Mouse (Mus musculus) forebrain, postnatal 0 days (tissue): ENCODE measurements around the gene Cdkn2aip. TPM values are rescaled to one million over a fixed set of nuclear protein-coding genes. Genes with fewer than 3 reads are reported as not detected.

Experiments used
- ATAC-seq: fragments of 200-750 bp; cut with Nextera tagmentation; 2 replicates; pipeline ENCODE4 v1.8.0; 2017; ENCODE audit warnings: mild to moderate bottlenecking, moderate library complexity
- DNase-seq: peaks from one replicate; pipeline ENCODE4 v3.0.0-alpha.2; 2015
- H3K27ac ChIP-seq: fragments of 300-500 bp; sonication (generic); 2 replicates; pipeline ENCODE4 v1.5.1; 2014; ENCODE audit warnings: low read depth, mild to moderate bottlenecking, antibody characterized with exemption, low read length, moderate library complexity, mixed read lengths
- H3K27me3 ChIP-seq: fragments of 300-500 bp; sonication (generic); 2 replicates; pipeline ENCODE4 v1.6.1; 2014; ENCODE audit warnings: mild to moderate bottlenecking, low read length, mixed read lengths; ENCODE audit not compliant: insufficient read depth
- H3K36me3 ChIP-seq: fragments of 300-500 bp; sonication (generic); 2 replicates; pipeline ENCODE4 v1.6.1; 2014; ENCODE audit warnings: mild to moderate bottlenecking, moderate library complexity; ENCODE audit not compliant: insufficient read depth
- H3K4me1 ChIP-seq: fragments of 300-500 bp; sonication (generic); 2 replicates; pipeline ENCODE4 v1.6.1; 2014; ENCODE audit warnings: antibody characterized with exemption; ENCODE audit not compliant: insufficient read depth
- H3K4me2 ChIP-seq: fragments of 300-500 bp; sonication (generic); 2 replicates; pipeline ENCODE4 v1.6.1; 2014; ENCODE audit warnings: low read depth, mild to moderate bottlenecking, moderate library complexity
- H3K4me3 ChIP-seq: fragments of 300-500 bp; sonication (generic); 2 replicates; pipeline ENCODE4 v1.5.1; 2014; ENCODE audit warnings: low read depth, low read length, mixed read lengths
- H3K9ac ChIP-seq: fragments of 300-500 bp; sonication (generic); 2 replicates; pipeline ENCODE4 v1.6.1; 2014; ENCODE audit warnings: mild to moderate bottlenecking
- H3K9me3 ChIP-seq: fragments of 300-500 bp; sonication (generic); 2 replicates; pipeline ENCODE4 v1.6.1; 2016; ENCODE audit warnings: low read length
- CTCF ChIP-seq: sonication (generic); IDR thresholded peaks from 2 replicates; pipeline ENCODE4 v1.5.1; 2016; ENCODE audit warnings: antibody characterized with exemption, control low read depth, low read depth
- WGBS: fragments of 180-500 bp; shearing (Covaris S2); extraction: QIAGEN DNeasy Blood & Tissue Kit; methylation state at CpG from one replicate; pipeline ENCODE4 v1.1.7; 2014; 5-methylcytosine and 5-hydroxymethylcytosine counted together
- polyA plus RNA-seq: library from polyadenylated mRNA; unstranded; fragments of >200 nt; fragmentation: Nextera tagmentation; extraction: Ambion mirVana; gene quantifications from 2 replicates; pipeline ENCODE4 v1.2.1, GENCODE M21; 2015
- total RNA-seq: library from RNA; depleted of rRNA; stranded (reverse); fragments of >200 nt; gene quantifications from 2 replicates; pipeline ENCODE4 v1.2.3, GENCODE M21; 2014; rRNA removed

Gene Cdkn2aip
- total and polyA plus RNA-seq, 2 experiments from 2014 or later, result 24.0 to 31.1 TPM

DNA sequence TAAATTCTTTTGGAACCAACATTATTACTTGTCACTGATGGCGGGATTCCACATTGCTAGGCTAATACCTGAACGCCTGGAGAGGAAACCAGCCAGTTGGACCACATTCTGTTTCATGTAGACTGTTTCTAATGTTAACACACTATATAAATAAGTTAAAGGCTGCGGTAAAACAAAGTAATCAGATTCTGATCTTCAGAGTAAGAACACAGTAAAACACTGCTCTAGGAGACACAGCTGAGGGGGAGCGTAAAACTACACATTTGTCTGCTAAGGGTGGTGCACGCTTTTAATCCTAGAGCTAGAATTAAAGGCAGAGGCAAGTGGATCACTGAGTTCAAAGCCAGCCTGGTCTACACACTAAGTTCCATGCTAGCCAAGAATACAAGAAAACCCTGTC lies 51.0 kb downstream of the Cdkn2aip start:
- H3K9me3 ChIP-seq, result no peaks in the 10 kb centered on the region
- WGBS, result 98% methylated on average over 5 of the region's 5 CpGs
- no peaks in the 10 kb centered on the region for H3K36me3 ChIP-seq
- no peak overlapping the region for H3K27ac ChIP-seq
- no peak for DNase-seq
- H3K9ac ChIP-seq, result no peak overlapping the region
- no peak overlapping the region for H3K4me3 ChIP-seq
- no peaks in the 10 kb centered on the region for H3K4me1 ChIP-seq
- no peak for ATAC-seq
- H3K27me3 ChIP-seq, result no peaks in the 10 kb centered on the region
- TF ChIP-seq CTCF, result no peak
- H3K4me2 ChIP-seq, result no peak overlapping the region

DNA sequence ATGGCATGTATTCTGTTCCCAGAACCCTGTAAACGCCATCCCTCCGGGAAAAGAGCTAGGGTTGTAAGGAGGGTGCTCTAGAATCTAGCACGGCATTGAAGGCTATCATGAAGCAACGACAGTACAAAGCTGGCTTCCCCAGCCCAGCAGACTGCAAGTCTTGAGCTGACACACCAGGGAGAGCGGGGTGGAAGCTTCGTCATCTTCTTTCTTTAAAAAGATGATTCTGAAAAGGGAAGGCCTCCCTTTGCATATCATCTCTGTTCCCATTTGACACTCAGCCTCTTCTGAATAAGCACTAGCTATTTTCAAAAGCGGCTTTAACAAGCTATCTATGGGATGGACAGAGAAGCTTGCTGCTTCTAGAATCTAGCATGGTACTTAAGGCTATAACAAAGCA lies 53.3 kb downstream of the Cdkn2aip start:
- no peak for ATAC-seq
- WGBS, result 89% methylated on average over 7 of the region's 7 CpGs
- no peak overlapping the region for H3K27ac ChIP-seq

DNA sequence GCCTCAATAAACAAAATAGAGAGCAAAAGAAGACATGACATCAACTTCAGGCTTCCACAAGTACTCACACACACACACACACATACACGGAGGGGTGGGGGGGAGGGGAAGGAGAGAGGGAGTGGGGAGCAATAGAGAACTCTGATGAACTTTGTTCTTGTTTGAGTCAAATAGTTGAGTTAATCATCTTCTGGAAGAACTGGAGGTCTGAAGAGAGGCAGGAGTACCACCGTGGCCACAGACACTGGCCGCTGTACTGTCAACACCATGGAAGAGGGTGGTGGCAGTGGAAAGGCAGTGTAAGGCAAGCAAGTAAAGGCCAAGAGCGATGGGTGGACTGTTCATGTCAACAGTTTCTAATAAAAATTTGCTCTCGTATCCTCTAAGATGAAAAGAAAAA lies 54.3 kb downstream of the Cdkn2aip start:
- TF ChIP-seq CTCF, result no peak
- Histone ChIP-seq H3K9ac (no peak overlapping the region), H3K9me3 (no peaks in the 10 kb centered on the region), H3K4me2 (no peak overlapping the region), H3K4me1 (no peaks in the 10 kb centered on the region), H3K4me3 (no peak overlapping the region), H3K27ac (no peak overlapping the region), H3K36me3 (no peaks in the 10 kb centered on the region), H3K27me3 (no peaks in the 10 kb centered on the region)
- WGBS, result 96% methylated on average over 5 of the region's 5 CpGs
- no peak for DNase-seq
- ATAC-seq, result no peak

More for the DNA sequence above, 53.3 kb downstream of the Cdkn2aip start:
- no peaks in the 10 kb centered on the region for H3K27me3 ChIP-seq
- H3K9me3 ChIP-seq, result no peaks in the 10 kb centered on the region
- TF ChIP-seq CTCF, result no peak
- no peaks in the 10 kb centered on the region for H3K4me1 ChIP-seq
- no peak overlapping the region for H3K9ac ChIP-seq
- no peak overlapping the region for H3K4me3 ChIP-seq
- H3K36me3 ChIP-seq, result no peaks in the 10 kb centered on the region
- H3K4me2 ChIP-seq, result no peak overlapping the region
- no peak for DNase-seq

Other genes with a start within 250 kb of the Cdkn2aip start
- gene Trappc11, start 180.5 kb downstream of the Cdkn2aip start, total RNA-seq, result 43.9 and 48.7 TPM in 2 replicates
- gene Trappc11, start 180.5 kb downstream of the Cdkn2aip start, polyA plus RNA-seq, result 20.9 and 26.0 TPM in 2 replicates
- gene Rwdd4a, start 180.3 kb downstream of the Cdkn2aip start, total RNA-seq, result 13.4 and 18.6 TPM in 2 replicates
- 29.1 and 29.7 TPM in 2 replicates for gene Rwdd4a, start 180.3 kb downstream of the Cdkn2aip start, polyA plus RNA-seq
- gene Ing2, start 38.4 kb downstream of the Cdkn2aip start, total RNA-seq, result 8.9 TPM in 2 replicates
- 11.1 and 13.1 TPM in 2 replicates for gene Ing2, start 38.4 kb downstream of the Cdkn2aip start, polyA plus RNA-seq
- gene Cldn24, start 108.2 kb upstream of the Cdkn2aip start, total RNA-seq, result 0.46 TPM in 1 of 2 replicates, not detected in the other
- gene Cldn24, start 108.2 kb upstream of the Cdkn2aip start, polyA plus RNA-seq, result not detected in 2 replicates
- gene Cldn22, start 110.5 kb upstream of the Cdkn2aip start, total RNA-seq, result not detected in 2 replicates
- not detected in 2 replicates for gene Cldn22, start 110.5 kb upstream of the Cdkn2aip start, polyA plus RNA-seq